ENCODE assay signal across 16 mouse cellular contexts in the genomic region with DNA sequence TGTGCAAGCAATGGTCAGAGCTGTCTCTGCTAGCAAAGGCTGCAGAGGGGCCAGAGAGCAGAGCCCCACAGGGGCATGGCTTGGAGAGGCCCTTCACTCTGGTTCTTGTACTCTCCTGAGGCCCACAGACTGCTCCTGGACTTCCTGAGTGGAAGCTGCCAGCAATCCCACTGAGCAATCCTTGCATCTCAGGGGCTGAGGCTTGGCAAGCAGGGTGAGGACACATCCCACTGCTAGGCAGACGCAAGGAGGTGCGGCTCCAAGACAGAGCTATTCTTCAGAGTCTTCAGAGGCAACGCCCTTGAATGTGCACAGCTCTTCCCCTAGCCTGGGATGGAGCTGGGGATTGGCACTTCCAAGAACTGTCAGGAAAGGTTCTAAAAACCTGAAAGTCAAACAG.
A peak's percentile ranks its signal among the peaks of the same experiment; 100 is the strongest.
DNase-seq lines count a peak whose midpoint lies in the region; ATAC-seq lines count a peak whose summit lies in the region.
"Had no signal": no experiment of that assay in that cellular context is flagged by ENCODE, and none has a peak within 500 bp of the region (broad histone marks: within the 10 kb centered on the region; RNA-seq: fewer than 3 reads in every experiment).

No protein-coding gene starts in this region.

- no peaks in the 10 kb centered on the region; the same call in 1 of the 2 replicates for H3K36me3 ChIP-seq in lung, embryonic 16.5 days (ENCODE audit: control insufficient read depth, insufficient read depth, low read length)
- peaks cover 23% of the 10 kb centered on the region; the same call in 1 of the 2 replicates for H3K36me3 ChIP-seq in embryonic facial prominence, embryonic 15.5 days
- H3K36me3 ChIP-seq in stomach, embryonic 14.5 days (ENCODE audit: control insufficient read depth, insufficient read depth, low read length), result peaks cover 14% of the 10 kb centered on the region

- no peak for ATAC-seq in lung, embryonic 16.5 days (ENCODE audit: low read depth)
- no peak for ATAC-seq in embryonic facial prominence, embryonic 15.5 days (ENCODE audit: insufficient number of reproducible peaks, low FRiP score, low TSS enrichment, low read depth)
- peak; percentile 24; the same call in 1 of the 2 replicates for ATAC-seq in stomach, embryonic 14.5 days (ENCODE audit: insufficient number of reproducible peaks, insufficient read depth, low FRiP score, low read depth)
- ATAC-seq: Patski had no signal

- H3K4me3 ChIP-seq in lung, embryonic 16.5 days (ENCODE audit: low read length), result no peak overlapping the region
- H3K4me3 ChIP-seq in embryonic facial prominence, embryonic 15.5 days (replicated peaks), result no peak overlapping the region
- no peak overlapping the region for H3K4me3 ChIP-seq in stomach, embryonic 14.5 days (ENCODE audit: low read depth, low read length)
- H3K4me3 ChIP-seq: heart, embryonic 13.5 days; limb, embryonic 12.5 days; neural tube, embryonic 12.5 days had no signal

- DNase-seq in heart, adult 11 months, result peak; percentile 94
- no peak for DNase-seq in heart, postnatal 10 days
- no peak for DNase-seq in lung, postnatal 36 days
- DNase-seq in thymus, postnatal 4 days, result no peak
- no peak for DNase-seq in retina, postnatal 1 day
- DNase-seq: adrenal gland, postnatal 14 days; kidney, adult 11 months; lung, adult 18-20 months; right cerebral cortex, postnatal 25 days had no signal

- no peaks in the 10 kb centered on the region for H3K9me3 ChIP-seq in lung, embryonic 16.5 days (ENCODE audit: control insufficient read depth, low read length)
- H3K9me3 ChIP-seq in embryonic facial prominence, embryonic 15.5 days (replicated peaks), result no peaks in the 10 kb centered on the region
- H3K9me3 ChIP-seq in stomach, embryonic 14.5 days (ENCODE audit: control insufficient read depth, low read depth, low read length), result no peaks in the 10 kb centered on the region
- H3K9me3 ChIP-seq: heart, embryonic 13.5 days; limb, embryonic 12.5 days; neural tube, embryonic 12.5 days had no signal

- H3K4me1 ChIP-seq in lung, embryonic 16.5 days (replicated peaks; ENCODE audit: control insufficient read depth, insufficient read depth, low read length), result peaks cover 49% of the 10 kb centered on the region
- peaks cover 46% of the 10 kb centered on the region for H3K4me1 ChIP-seq in embryonic facial prominence, embryonic 15.5 days
- H3K4me1 ChIP-seq in stomach, embryonic 14.5 days (ENCODE audit: control insufficient read depth, insufficient read depth, low read length), result peaks cover 41% of the 10 kb centered on the region

- H3K9ac ChIP-seq in lung, embryonic 16.5 days (ENCODE audit: low read length), result no peak overlapping the region
- no peak overlapping the region for H3K9ac ChIP-seq in embryonic facial prominence, embryonic 15.5 days
- no peak overlapping the region for H3K9ac ChIP-seq in stomach, embryonic 14.5 days (replicated peaks; ENCODE audit: low read depth, low read length)
- H3K9ac ChIP-seq: limb, embryonic 12.5 days; neural tube, embryonic 12.5 days had no signal

- 75% methylated on average over 3 of the region's 3 CpGs for WGBS in lung, embryonic 16.5 days
- 67% methylated on average over 3 of the region's 3 CpGs for WGBS in embryonic facial prominence, embryonic 15.5 days
- 48% methylated on average over 3 of the region's 3 CpGs for WGBS in stomach, embryonic 14.5 days

- H3K4me2 ChIP-seq in lung, embryonic 16.5 days (ENCODE audit: low read depth, low read length), result no peak overlapping the region
- H3K4me2 ChIP-seq in embryonic facial prominence, embryonic 15.5 days (replicated peaks), result no peak overlapping the region
- no peak overlapping the region for H3K4me2 ChIP-seq in stomach, embryonic 14.5 days (replicated peaks; ENCODE audit: low read depth, low read length)
- H3K4me2 ChIP-seq: heart, embryonic 13.5 days; limb, embryonic 12.5 days; neural tube, embryonic 12.5 days had no signal

- H3K27ac ChIP-seq in lung, embryonic 16.5 days (ENCODE audit: low read length), result 0 out of 2 replicates have a peak overlapping the region, but pooled peaks have one; percentile 32
- peak overlapping the region; percentile 39; the same call in 1 of the 2 replicates for H3K27ac ChIP-seq in embryonic facial prominence, embryonic 15.5 days (replicated peaks)
- H3K27ac ChIP-seq in stomach, embryonic 14.5 days (ENCODE audit: low read length), result peak overlapping the region; percentile 12; the same call in 1 of the 2 replicates
- H3K27ac ChIP-seq: heart, embryonic 13.5 days; limb, embryonic 12.5 days had no signal

- no peaks in the 10 kb centered on the region for H3K27me3 ChIP-seq in lung, embryonic 16.5 days (ENCODE audit: control insufficient read depth, insufficient read depth, low read depth, low read length)
- no peaks in the 10 kb centered on the region for H3K27me3 ChIP-seq in embryonic facial prominence, embryonic 15.5 days
- no peaks in the 10 kb centered on the region for H3K27me3 ChIP-seq in stomach, embryonic 14.5 days (ENCODE audit: control insufficient read depth, insufficient read depth, low read length)
- H3K27me3 ChIP-seq: heart, embryonic 13.5 days; limb, embryonic 12.5 days; neural tube, embryonic 12.5 days; Patski had no signal

- intact Hi-C loops in heart, postnatal 10 days (cut with DNase I), result no loop called here
